Mouse (Mus musculus) intestine, embryonic 16.5 days (tissue): ENCODE measurements at regions not wholly inside any gene's neighbourhood (a gene's known extent, or its start where the extent isn't known, plus 50 kb on each side); places are given as distances from the start of the nearest gene placed in this dataset.
A peak's percentile ranks its signal among the peaks of the same experiment; 100 is the strongest.

Experiments
- ATAC-seq: fragments of 200-750 bp; cut with Nextera tagmentation; 2 replicates; pipeline ENCODE4 v1.8.0; 2017; ENCODE audit warnings: moderate TSS enrichment, moderate library complexity
- H3K27ac ChIP-seq: fragments of 300-500 bp; sonication (generic); 2 replicates; pipeline ENCODE4 v1.5.1; 2014; ENCODE audit warnings: mild to moderate bottlenecking, low read length
- H3K27me3 ChIP-seq: fragments of 300-500 bp; sonication (generic); replicated peaks from 2 replicates; pipeline ENCODE4 v1.6.1; 2014; ENCODE audit warnings: low read length, control low read depth, mixed read lengths; ENCODE audit not compliant: control insufficient read depth, insufficient read depth
- H3K36me3 ChIP-seq: fragments of 300-500 bp; sonication (generic); 2 replicates; pipeline ENCODE4 v1.6.1; 2014; ENCODE audit warnings: low read length, control low read depth; ENCODE audit not compliant: control insufficient read depth, insufficient read depth
- H3K4me1 ChIP-seq: fragments of 300-500 bp; sonication (generic); 2 replicates; pipeline ENCODE4 v1.6.1; 2014; ENCODE audit warnings: low read length, control low read depth, mixed read lengths; ENCODE audit not compliant: control insufficient read depth, insufficient read depth
- H3K4me2 ChIP-seq: fragments of 300-500 bp; sonication (generic); 2 replicates; pipeline ENCODE4 v1.6.1; 2014; ENCODE audit warnings: low read depth, low read length, control low read depth
- H3K4me3 ChIP-seq: fragments of 300-500 bp; sonication (generic); 2 replicates; pipeline ENCODE4 v1.5.1; 2014; ENCODE audit warnings: mild to moderate bottlenecking, low read length
- H3K9ac ChIP-seq: fragments of 300-500 bp; sonication (generic); 2 replicates; pipeline ENCODE4 v1.6.1; 2014; ENCODE audit warnings: low read depth, low read length
- H3K9me3 ChIP-seq: fragments of 300-500 bp; sonication (generic); 2 replicates; pipeline ENCODE4 v1.6.1; 2016; ENCODE audit warnings: low read length, control low read depth; ENCODE audit not compliant: control insufficient read depth
- WGBS: fragments of 180-500 bp; shearing (Covaris S2); extraction: QIAGEN DNeasy Blood & Tissue Kit; methylation state at CpG from one replicate; pipeline ENCODE4 v1.1.7; 2014; 5-methylcytosine and 5-hydroxymethylcytosine counted together

DNA sequence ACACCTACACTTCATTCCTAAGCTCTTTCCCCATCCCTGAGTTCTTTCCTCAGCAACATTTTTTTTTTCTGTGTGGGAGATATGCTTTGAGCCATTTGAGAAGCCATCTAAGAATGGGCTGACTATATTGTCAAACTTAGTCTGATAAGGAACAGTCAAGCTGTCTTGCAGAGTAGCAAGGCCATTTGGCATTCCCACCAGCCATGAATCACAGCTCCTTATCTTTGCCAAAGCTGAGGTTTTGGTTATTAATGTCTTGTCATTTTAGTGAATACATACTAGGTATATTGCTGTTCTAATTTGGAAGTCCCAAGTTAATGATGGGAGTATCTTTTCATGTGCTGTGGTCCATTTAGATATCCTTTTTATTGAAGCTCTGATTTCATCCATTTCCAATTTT, 96.4 kb downstream of the Sox9 start:
- no peaks in the 10 kb centered on the region for H3K27me3 ChIP-seq
- no peak overlapping the region for H3K9ac ChIP-seq
- H3K9me3 ChIP-seq, result no peaks in the 10 kb centered on the region
- no peak overlapping the region for H3K4me2 ChIP-seq
- H3K4me3 ChIP-seq, result no peak overlapping the region
- no peaks in the 10 kb centered on the region for H3K36me3 ChIP-seq
- peaks cover 4% of the 10 kb centered on the region; the same call in 1 of the 2 replicates for H3K4me1 ChIP-seq
- no peak for ATAC-seq
- no peak overlapping the region for H3K27ac ChIP-seq

- WGBS, result 81% methylated on average over 3 of the region's 3 CpGs
- no peak overlapping the region for H3K27ac ChIP-seq
- no peak for ATAC-seq
Measured at GRCm38 (mm10) chr11:112880736-112881135, 98.7 kb downstream of the Sox9 start.

DNA sequence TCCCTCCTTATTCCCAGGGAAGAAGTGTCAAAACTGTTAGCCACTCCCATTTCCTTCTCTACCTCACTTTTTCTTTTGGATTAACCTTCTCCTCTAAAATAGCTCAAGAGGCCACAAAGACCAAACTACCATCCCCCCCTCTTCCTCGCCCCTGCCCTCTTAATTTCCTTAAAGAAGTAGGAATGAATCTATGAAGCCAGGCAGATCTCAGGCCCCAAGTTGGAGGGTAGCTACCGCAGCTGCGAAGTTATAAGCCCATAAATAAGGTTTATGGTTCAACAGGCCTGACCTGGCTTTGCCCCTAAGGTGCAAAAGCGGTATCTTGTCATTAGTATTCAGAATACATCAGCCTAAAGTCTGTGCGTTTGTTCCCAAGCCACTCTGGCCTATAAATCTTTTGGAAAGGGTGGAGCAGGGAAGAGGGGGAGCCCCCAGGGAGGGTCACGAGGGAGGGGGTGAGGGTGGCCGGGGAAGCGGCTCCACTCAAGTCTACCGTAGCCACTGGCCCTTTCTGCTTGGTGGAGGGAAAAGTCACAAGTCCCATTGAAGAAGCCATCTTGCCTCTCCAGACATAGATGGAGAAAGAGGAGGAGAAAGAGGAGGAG, 103.4 kb downstream of the Sox9 start:
- Histone ChIP-seq H3K4me3 (no peak overlapping the region), H3K36me3 (no peaks in the 10 kb centered on the region), H3K4me2 (no peak overlapping the region), H3K9ac (no peak overlapping the region), H3K27me3 (no peaks in the 10 kb centered on the region), H3K27ac (no peak overlapping the region), H3K4me1 (no peaks in the 10 kb centered on the region), H3K9me3 (no peaks in the 10 kb centered on the region)
- no peak for ATAC-seq
- 39% methylated on average over 9 of the region's 9 CpGs for WGBS

More at GRCm38 (mm10) chr11:112880736-112881135, 98.7 kb downstream of the Sox9 start:
- no peak overlapping the region for H3K9ac ChIP-seq
- H3K4me2 ChIP-seq, result no peak overlapping the region
- no peaks in the 10 kb centered on the region for H3K27me3 ChIP-seq
- no peaks in the 10 kb centered on the region for H3K36me3 ChIP-seq
- H3K4me3 ChIP-seq, result no peak overlapping the region
- no peaks in the 10 kb centered on the region for H3K9me3 ChIP-seq
- H3K4me1 ChIP-seq, result no peaks in the 10 kb centered on the region

DNA sequence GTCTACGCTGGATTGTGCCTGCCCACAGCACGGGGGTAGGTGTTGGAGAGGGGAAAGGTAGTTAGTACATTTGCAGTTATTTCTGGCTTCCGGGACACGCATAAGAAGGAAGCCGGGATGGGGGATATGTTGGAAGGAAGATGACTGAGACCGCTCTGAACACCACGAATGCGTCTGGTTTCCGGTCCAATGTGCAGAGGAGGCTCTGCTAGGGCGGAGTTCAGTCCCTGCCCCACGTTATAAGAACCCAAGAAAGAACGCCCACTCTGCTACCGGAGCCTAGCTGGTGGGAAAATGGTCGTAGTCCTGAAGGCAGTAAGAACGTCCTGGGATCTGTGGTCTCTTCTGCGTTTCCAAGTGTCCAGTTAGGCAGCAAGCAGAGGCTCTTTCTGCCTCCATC, 104.1 kb downstream of the Sox9 start:
- Histone ChIP-seq H3K27ac (no peak overlapping the region), H3K27me3 (no peaks in the 10 kb centered on the region), H3K4me2 (no peak overlapping the region), H3K4me3 (no peak overlapping the region), H3K9me3 (no peaks in the 10 kb centered on the region), H3K4me1 (no peaks in the 10 kb centered on the region), H3K9ac (no peak overlapping the region), H3K36me3 (no peaks in the 10 kb centered on the region)
- ATAC-seq, result no peak
- WGBS, result 78% methylated on average over 16 of the region's 16 CpGs

GRCm38 (mm10) chr11:112889760-112890159, 107.7 kb downstream of the Sox9 start:
- Histone ChIP-seq H3K36me3 (no peaks in the 10 kb centered on the region), H3K9me3 (no peaks in the 10 kb centered on the region), H3K4me3 (no peak overlapping the region), H3K4me2 (no peak overlapping the region), H3K9ac (no peak overlapping the region), H3K27me3 (no peaks in the 10 kb centered on the region), H3K27ac (no peak overlapping the region), H3K4me1 (no peaks in the 10 kb centered on the region)
- WGBS, result 92% methylated on average over 6 of the region's 6 CpGs
- ATAC-seq, result no peak

- 85% methylated on average over 2 of the region's 2 CpGs for WGBS
- ATAC-seq, result no peak
Measured at GRCm38 (mm10) chr11:112897597-112897996, 115.6 kb downstream of the Sox9 start.

GRCm38 (mm10) chr11:112902618-112903017, 120.6 kb downstream of the Sox9 start:
- H3K27ac ChIP-seq, result no peak overlapping the region
- H3K4me1 ChIP-seq, result no peaks in the 10 kb centered on the region
- H3K36me3 ChIP-seq, result no peaks in the 10 kb centered on the region
- 51% methylated on average over 3 of the region's 3 CpGs for whole genome bisulfite sequencing
- H3K4me3 ChIP-seq, result no peak overlapping the region
- ATAC-seq, result peak; percentile 62; the same call in 1 of the 2 replicates
- H3K4me2 ChIP-seq, result no peak overlapping the region
- no peaks in the 10 kb centered on the region for H3K9me3 ChIP-seq
- H3K27me3 ChIP-seq, result no peaks in the 10 kb centered on the region
- no peak overlapping the region for H3K9ac ChIP-seq

More at GRCm38 (mm10) chr11:112897597-112897996, 115.6 kb downstream of the Sox9 start:
- H3K4me2 ChIP-seq, result no peak overlapping the region
- H3K9ac ChIP-seq, result no peak overlapping the region
- H3K4me1 ChIP-seq, result no peaks in the 10 kb centered on the region
- no peak overlapping the region for H3K27ac ChIP-seq
- H3K27me3 ChIP-seq, result no peaks in the 10 kb centered on the region
- H3K36me3 ChIP-seq, result no peaks in the 10 kb centered on the region
- no peak overlapping the region for H3K4me3 ChIP-seq
- no peaks in the 10 kb centered on the region for H3K9me3 ChIP-seq

DNA sequence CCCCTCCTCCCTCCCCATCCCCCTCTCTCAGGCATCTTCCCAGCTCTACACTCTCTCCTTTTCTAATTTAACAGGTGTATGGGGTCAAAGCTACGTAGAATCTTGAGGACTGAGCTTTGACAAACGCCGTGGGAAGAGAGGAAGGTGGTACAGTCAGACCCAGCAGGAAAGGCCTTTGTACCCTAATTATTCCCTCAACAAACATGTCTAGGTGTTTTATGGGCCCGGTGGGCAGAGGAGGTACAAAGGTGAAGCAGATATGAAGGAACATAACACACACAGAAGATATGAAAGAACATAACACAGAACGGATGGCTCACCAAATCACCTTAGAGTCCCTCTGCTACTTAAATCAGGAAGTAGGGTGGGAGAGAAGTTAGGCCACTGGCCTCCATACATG, 128.3 kb downstream of the Sox9 start:
- 58% methylated on average over 5 of the region's 5 CpGs for WGBS
- Histone ChIP-seq H3K4me1 (no peaks in the 10 kb centered on the region), H3K9ac (peak overlapping the region; percentile 46), H3K36me3 (no peaks in the 10 kb centered on the region), H3K27me3 (no peaks in the 10 kb centered on the region), H3K4me2 (peak overlapping the region; percentile 35), H3K9me3 (no peaks in the 10 kb centered on the region), H3K27ac (peak overlapping the region; percentile 87), H3K4me3 (peak overlapping the region; percentile 27)
- peak; percentile 98 for ATAC-seq

GRCm38 (mm10) chr11:112912875-112913274, 130.9 kb downstream of the Sox9 start:
- no peak overlapping the region for H3K27ac ChIP-seq
- no peaks in the 10 kb centered on the region for H3K27me3 ChIP-seq
- no peaks in the 10 kb centered on the region for H3K36me3 ChIP-seq
- WGBS, result 72% methylated on average over 3 of the region's 3 CpGs
- no peak overlapping the region for H3K4me2 ChIP-seq
- no peak overlapping the region for H3K4me3 ChIP-seq
- no peaks in the 10 kb centered on the region for H3K4me1 ChIP-seq
- no peaks in the 10 kb centered on the region for H3K9me3 ChIP-seq
- H3K9ac ChIP-seq, result no peak overlapping the region
- no peak for ATAC-seq

DNA sequence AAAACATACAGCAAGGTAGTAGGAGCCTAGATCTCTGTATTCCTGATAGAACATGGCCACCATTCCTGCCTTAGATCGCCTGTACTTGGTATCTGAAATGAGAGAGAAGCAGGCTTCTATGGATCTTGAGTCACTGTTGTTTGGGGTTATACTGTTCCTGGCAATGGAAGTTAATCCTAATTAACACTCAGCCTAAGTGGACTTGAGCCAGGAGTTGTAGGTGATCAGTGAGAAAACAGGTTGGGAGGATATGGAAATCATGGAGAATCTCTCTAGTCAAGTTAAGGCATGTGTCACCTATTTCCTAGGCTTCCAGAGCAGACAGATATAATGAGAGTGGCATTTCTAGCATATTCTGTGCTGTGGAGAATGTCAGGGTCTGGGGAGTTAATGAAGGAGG, 134.9 kb downstream of the Sox9 start:
- no peaks in the 10 kb centered on the region for H3K27me3 ChIP-seq
- H3K27ac ChIP-seq, result no peak overlapping the region
- H3K4me2 ChIP-seq, result no peak overlapping the region
- H3K4me1 ChIP-seq, result no peaks in the 10 kb centered on the region
- H3K9ac ChIP-seq, result no peak overlapping the region
- 84% methylated on average over 1 of the region's 1 CpGs for WGBS
- H3K36me3 ChIP-seq, result no peaks in the 10 kb centered on the region
- ATAC-seq, result no peak
- no peaks in the 10 kb centered on the region for H3K9me3 ChIP-seq
- H3K4me3 ChIP-seq, result no peak overlapping the region
